Mouse (Mus musculus) inflammation-experienced regulatory T-cells, adult 6 months (primary cell): ENCODE measurements around the gene Ppp1r3d. TPM values are rescaled to one million over a fixed set of nuclear protein-coding genes. Genes with fewer than 3 reads are reported as not detected.

Experiments
- ATAC-seq: one replicate; pipeline ENCODE4 v1.8.0; 2017
- polyA plus RNA-seq, 3 experiments: library from polyadenylated mRNA; unstranded; fragments of 100-300 nt; shearing (Covaris generic); gene quantifications; one replicate each; pipeline ENCODE4 v1.2.1; 2017

The Ppp1r3d gene
- polyA plus RNA-seq, 3 experiments from 2014 or later, result not detected

DNA sequence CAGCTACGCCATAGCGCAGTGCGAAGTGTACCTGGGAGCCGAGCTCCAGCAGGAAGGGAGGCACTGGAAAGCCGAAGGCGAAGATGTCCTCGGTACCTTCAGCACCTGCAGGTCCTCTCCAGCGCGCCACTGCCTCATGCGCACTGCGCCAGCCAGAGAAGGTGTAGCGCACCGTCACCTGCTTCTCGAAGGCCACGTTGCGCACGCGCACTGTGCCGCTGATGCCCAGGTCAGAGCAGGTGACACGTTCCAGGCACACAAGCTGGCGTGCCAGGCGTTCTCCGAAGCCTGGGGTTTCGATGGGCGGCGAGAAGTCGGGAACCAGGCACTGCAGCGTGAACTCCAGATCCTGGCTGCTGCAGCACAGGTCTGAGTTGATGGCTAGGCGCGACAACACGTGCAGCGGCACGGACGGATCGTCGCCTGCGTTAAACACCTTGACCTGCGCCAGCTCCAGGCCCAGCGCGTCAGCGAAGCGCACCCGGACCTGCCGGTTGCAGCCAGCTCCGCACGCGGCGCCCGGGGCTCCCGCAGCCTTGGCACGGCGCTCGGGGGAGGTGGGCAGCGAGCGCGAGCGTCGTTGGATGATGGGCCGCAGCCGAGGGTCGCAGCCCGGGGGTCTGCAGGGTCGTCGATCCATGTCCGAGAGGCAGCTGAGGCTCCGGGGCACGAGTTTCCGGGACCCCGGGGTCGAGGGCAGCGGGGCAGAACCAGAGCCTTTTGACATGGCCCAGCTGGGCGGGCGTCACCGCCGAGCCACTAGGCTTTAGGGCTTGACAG is 601 bp downstream of the Ppp1r3d start:
- no peak for ATAC-seq

- no peak for ATAC-seq
These were observed 1.2 kb downstream of the Ppp1r3d start for GRCm38 (mm10) chr2:178413081-178413480.

DNA sequence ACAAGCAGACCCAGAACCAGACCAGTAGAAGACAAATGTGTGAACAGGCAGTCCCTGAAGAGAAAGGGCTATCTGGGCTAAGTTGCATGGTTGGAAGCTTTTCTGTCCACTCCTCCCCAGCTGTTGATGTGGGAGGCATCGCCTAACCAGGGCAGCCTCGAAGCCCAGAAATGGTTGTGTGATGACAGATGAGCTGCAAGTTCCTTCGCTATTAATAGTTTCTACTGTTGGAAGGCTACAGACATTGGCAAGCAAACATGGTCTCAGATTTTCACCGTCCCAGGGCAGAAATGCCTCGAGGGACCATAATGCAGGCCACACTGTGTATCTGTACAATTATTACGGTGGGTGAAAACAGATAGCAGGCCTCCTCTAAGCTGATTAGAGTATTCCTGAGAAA is 1.7 kb downstream of the Ppp1r3d start:
- no peak for ATAC-seq

DNA sequence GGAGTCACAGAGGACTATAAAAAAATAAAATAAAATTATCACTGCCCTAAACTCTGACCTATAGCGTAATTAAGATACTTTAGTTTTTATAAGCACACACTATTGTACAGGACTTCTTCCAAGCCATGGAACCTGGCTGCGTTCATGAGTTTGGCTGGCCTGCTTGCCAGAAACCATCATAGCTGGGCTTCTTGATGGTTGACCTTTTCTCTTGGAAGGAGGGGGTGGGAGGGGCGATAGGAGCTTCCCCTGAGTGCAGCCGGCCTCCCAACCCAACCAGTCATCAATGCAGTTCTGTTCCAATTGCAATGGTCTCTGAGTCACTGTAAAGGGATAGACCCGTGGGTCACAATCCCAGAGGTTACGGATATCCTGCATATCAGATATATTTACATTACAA is 4.0 kb downstream of the Ppp1r3d start:
- no peak for ATAC-seq

- no peak for ATAC-seq
These were observed 5.2 kb downstream of the Ppp1r3d start for GRCm38 (mm10) chr2:178409024-178409423.

GRCm38 (mm10) chr2:178407053-178407815 is 7.0 kb downstream of the Ppp1r3d start, which contains the start of gene Sycp2:
TSS of gene Sycp2 (minus strand) at chr2:178407685.
- no peak for ATAC-seq

Other genes with a start within 250 kb of the Ppp1r3d start
- gene Sycp2, start 6.8 kb downstream of the Ppp1r3d start, polyA plus RNA-seq, result not detected
- gene Fam217b, start 52 bp upstream of the Ppp1r3d start, polyA plus RNA-seq, result under 1 TPM in 1 of 3 experiments, not detected in 2; 0.20 TPM
- gene Cdh26, start 16.1 kb upstream of the Ppp1r3d start, polyA plus RNA-seq, result not detected